Mouse (Mus musculus) liver, embryonic 14.5 days (tissue): Measurements from ENCODE around the gene Aph1a. TPM values are rescaled to one million over a fixed set of nuclear protein-coding genes. Genes with fewer than 3 reads are reported as not detected.
"Not testable (repeated sequence)": the region's sequence is repeated elsewhere in the genome, so short reads cannot be mapped to it uniquely, and the experiment has no call there.

Experiments
- ATAC-seq: fragments of 200-750 bp; cut with Nextera tagmentation; 2 replicates; pipeline ENCODE4 v1.8.0; 2017; ENCODE audit warnings: moderate number of reproducible peaks, mild to moderate bottlenecking, moderate library complexity; ENCODE audit not compliant: insufficient read depth
- DNase-seq, 3 experiments: peaks; one replicate each; pipeline ENCODE4 v3.0.0-alpha.2; 2012 to 2013; ENCODE audit warnings: low read depth in 3 of 3, low spot score in 3 of 3
- H3K27ac ChIP-seq: fragments of 300-500 bp; sonication (generic); 2 replicates; pipeline ENCODE4 v1.5.1; 2014; ENCODE audit warnings: moderate library complexity, mild to moderate bottlenecking, control low read depth, inconsistent platforms
- H3K27me3 ChIP-seq: fragments of 300-500 bp; sonication (generic); 2 replicates; pipeline ENCODE4 v1.6.1; 2014; ENCODE audit warnings: mild to moderate bottlenecking, low read length, moderate library complexity; ENCODE audit not compliant: control insufficient read depth, insufficient read depth
- H3K36me3 ChIP-seq: fragments of 300-500 bp; sonication (generic); replicated peaks from 2 replicates; pipeline ENCODE4 v1.6.1; 2014; ENCODE audit warnings: low read depth; ENCODE audit not compliant: control insufficient read depth, insufficient read depth
- H3K4me1 ChIP-seq, 2 experiments: fragments of 200-500 bp in 1 of 2; fragments of 300-500 bp in 1 of 2; sonication (generic) in 1 of 2; replicated peaks; 2 replicates each; pipeline ENCODE4 v1.6.1; 2012 to 2014; ENCODE audit warnings: antibody characterized with exemption in 1 of 2, inconsistent platforms in 1 of 2, low read length in 1 of 2; ENCODE audit not compliant: control insufficient read depth in 2 of 2, insufficient read depth in 2 of 2
- H3K4me2 ChIP-seq: fragments of 300-500 bp; sonication (generic); 2 replicates; pipeline ENCODE4 v1.6.1; 2014; ENCODE audit warnings: low read depth, mild to moderate bottlenecking, control low read depth, moderate library complexity
- H3K4me3 ChIP-seq, 2 experiments: fragments of 200-500 bp in 1 of 2; fragments of 300-500 bp in 1 of 2; sonication (generic) in 1 of 2; 2 replicates each; pipeline ENCODE4 v1.5.1; 2012 to 2014; ENCODE audit warnings: low read depth in 2 of 2, low read length in 2 of 2, mild to moderate bottlenecking in 2 of 2, control low read depth in 1 of 2, inconsistent platforms in 1 of 2, moderate library complexity in 1 of 2; ENCODE audit not compliant: insufficient read depth in 1 of 2
- H3K9ac ChIP-seq: fragments of 300-500 bp; sonication (generic); replicated peaks from 2 replicates; pipeline ENCODE4 v1.6.1; 2014; ENCODE audit warnings: mild to moderate bottlenecking, control low read depth, moderate library complexity
- H3K9me3 ChIP-seq: fragments of 300-500 bp; sonication (generic); 2 replicates; pipeline ENCODE4 v1.6.1; 2016; ENCODE audit warnings: low read length, mixed read lengths; ENCODE audit not compliant: control insufficient read depth
- CTCF ChIP-seq: IDR thresholded peaks from 2 replicates; pipeline ENCODE4 v1.5.1; 2016; ENCODE audit warnings: antibody characterized with exemption, low read depth, control low read depth
- EP300 ChIP-seq: IDR thresholded peaks from 2 replicates; pipeline ENCODE4 v1.6.1; 2016; ENCODE audit warnings: antibody characterized with exemption, low read depth
- WGBS: fragments of 180-500 bp; shearing (Covaris S2); extraction: QIAGEN DNeasy Blood & Tissue Kit; methylation state at CpG from one replicate; pipeline ENCODE4 v1.1.7; 2014; ENCODE audit not compliant: insufficient replicate concordance; 5-methylcytosine and 5-hydroxymethylcytosine counted together
- polyA plus RNA-seq, 2 experiments: library from polyadenylated mRNA; depleted of rRNA in 1 of 2; stranded (reverse) in 1 of 2; unstranded in 1 of 2; fragments of >200 nt; fragmentation: Nextera tagmentation in 1 of 2; extraction: Ambion mirVana in 1 of 2; gene quantifications; 2 replicates each; pipeline versions ENCODE4 v1.2.1 to v1.2.3; 2012 to 2014

Gene Aph1a
- polyA plus RNA-seq, 2 experiments = 14.0 to 26.2 TPM

DNA sequence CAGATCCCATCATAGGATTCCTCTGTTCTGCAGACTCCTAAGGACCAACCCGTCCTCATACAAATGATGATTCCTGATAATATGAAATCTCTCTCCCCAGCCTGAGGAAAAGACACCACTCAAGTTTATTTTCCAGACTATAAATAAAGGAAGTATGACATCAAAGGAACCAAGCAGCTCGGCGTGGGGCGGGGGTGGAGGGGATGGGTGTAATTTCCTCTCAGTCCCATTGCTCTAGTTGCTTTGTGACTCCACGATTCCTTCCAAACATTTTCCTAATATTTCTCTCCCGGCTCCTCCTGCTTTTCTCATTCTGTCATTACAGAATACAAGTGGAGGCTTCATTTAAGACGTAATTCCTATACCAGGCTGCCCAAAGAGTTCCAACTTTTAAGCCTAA is 643 bp upstream of the Aph1a start:
- peak overlapping the region; percentile 63 to 74 for H3K4me3 ChIP-seq
- no peaks in the 10 kb centered on the region; the same call in 1 of the 2 replicates for H3K27me3 ChIP-seq
- no peak for ATAC-seq
- WGBS = 14% methylated on average over 7 of the region's 7 CpGs
- DNase-seq = no peak
- H3K9me3 ChIP-seq = no peaks in the 10 kb centered on the region
- peak overlapping the region; percentile 85 for H3K4me2 ChIP-seq
- no peaks in the 10 kb centered on the region for H3K36me3 ChIP-seq
- H3K9ac ChIP-seq = peak overlapping the region; percentile 59
- H3K27ac ChIP-seq = no peak overlapping the region; the same call in 1 of the 2 replicates
- peaks cover 15 to 29% of the 10 kb centered on the region in 2 experiments for H3K4me1 ChIP-seq
- TF ChIP-seq EP300 = no peak
- TF ChIP-seq CTCF = no peak

DNA sequence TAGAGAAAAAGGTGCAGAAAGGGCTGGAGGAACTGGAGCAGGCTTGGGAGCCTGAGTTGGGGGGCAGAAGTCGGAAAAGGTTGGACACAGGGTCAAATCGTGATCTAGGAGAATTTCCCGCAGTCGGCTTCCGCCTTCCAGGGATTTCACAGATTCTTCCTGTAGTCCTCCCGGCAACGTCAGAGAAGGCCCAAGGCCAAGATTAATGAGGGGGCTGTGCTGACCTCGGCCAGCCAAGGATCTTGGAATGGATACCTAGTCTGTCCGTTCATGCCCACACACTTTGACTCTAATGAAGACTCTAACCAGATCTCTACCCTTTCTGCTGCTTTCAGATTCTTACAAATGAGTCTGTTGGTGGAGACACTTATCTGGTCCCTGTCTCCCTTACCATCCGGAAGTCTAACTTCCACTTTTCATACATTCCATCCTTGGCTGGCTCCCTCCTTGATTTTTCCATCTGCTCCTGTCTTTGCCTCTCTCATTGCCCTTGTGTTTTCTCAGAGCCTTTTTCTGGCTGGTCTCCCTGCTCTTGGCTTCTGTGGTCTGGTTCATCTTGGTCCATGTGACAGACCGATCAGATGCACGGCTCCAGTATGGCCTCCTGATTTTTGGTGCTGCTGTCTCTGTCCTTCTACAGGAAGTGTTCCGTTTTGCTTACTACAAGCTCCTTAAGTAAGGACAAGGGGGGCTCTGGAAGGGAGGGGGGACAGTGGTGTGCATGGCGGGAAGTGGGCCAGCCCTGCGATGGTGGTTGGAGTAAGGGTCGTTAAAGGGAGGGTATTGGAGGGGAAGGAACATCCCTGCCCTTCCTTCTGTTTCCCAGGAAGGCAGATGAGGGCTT is 770 bp downstream of the Aph1a start:
- H3K4me3 ChIP-seq = peak overlapping the region; percentile 74 to 94
- peak overlapping the region; percentile 92 for H3K4me2 ChIP-seq
- H3K9me3 ChIP-seq = no peaks in the 10 kb centered on the region
- H3K4me1 ChIP-seq = peaks cover 15 to 29% of the 10 kb centered on the region in 2 experiments
- ATAC-seq = no peak
- TF ChIP-seq EP300 = no peak
- no peak for TF ChIP-seq CTCF
- WGBS = 3% methylated on average over 16 of the region's 16 CpGs
- peak overlapping the region; percentile 87 for H3K9ac ChIP-seq
- DNase-seq = no peak
- H3K27me3 ChIP-seq = no peaks in the 10 kb centered on the region; the same call in 1 of the 2 replicates
- H3K27ac ChIP-seq = peak overlapping the region; percentile 55
- no peaks in the 10 kb centered on the region for H3K36me3 ChIP-seq

DNA sequence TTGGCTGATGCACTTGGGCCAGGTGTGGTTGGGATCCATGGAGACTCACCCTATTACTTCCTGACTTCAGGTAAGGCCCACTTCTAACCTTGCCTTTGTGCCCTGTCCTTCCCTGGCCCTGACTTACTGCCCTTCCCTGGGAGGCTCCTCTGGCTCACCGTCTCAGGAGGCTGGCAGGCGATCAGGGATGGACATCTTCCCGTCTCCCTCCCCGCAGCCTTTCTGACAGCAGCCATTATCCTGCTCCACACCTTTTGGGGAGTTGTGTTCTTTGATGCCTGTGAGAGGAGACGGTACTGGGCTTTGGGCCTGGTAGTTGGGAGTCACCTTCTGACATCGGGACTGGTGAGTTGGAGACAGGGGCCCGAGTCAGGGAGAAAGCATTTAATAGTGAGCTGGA is 1.7 kb downstream of the Aph1a start:
- 90% methylated on average over 7 of the region's 7 CpGs for WGBS
- H3K27me3 ChIP-seq = not testable (repeated sequence)

DNA sequence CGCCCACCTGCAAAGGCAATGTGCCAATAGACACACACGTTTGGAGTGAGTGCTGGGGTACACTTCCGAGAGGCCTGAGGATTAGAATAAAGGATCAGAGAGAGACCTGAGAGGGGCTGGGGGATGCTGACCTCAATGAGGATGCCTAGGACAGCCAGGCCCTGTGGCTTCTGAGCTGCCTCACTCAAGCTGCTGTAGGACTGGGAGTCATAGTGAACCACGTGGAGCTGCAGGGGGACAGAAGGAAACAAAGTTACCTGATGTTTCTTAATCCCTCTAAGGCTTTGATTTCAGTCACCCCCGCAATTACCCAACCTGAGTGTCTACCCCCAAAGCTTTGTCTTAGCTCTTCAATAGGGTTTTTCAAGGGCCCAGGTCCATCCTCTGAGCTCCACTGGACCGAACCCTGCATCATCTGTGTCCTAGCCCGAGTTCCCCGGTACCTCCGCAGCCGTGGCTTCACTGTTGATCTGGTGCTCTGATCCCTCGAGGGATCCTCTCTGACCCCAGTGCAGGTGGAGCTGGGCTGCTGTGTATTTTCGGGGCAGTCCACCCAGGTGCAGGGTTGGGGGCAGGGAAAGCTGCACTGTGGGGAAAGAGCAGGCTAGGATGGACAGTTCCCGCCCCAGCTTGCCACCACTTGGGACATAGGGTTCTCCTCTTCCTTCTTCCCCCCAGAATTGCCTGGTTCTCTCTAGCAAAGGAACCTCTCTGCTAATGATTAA is 6.2 kb downstream of the Aph1a start:
- TF ChIP-seq CTCF = no peak
- no peaks in the 10 kb centered on the region for H3K36me3 ChIP-seq
- H3K4me3 ChIP-seq = no peak overlapping the region
- H3K9ac ChIP-seq = no peak overlapping the region
- peaks cover 26% of the 10 kb centered on the region for H3K27me3 ChIP-seq
- H3K27ac ChIP-seq = no peak overlapping the region
- H3K4me2 ChIP-seq = no peak overlapping the region
- ATAC-seq (no peak), DNase-seq (no peak)
- peaks cover 2 to 10% of the 10 kb centered on the region in 2 experiments; a peak in 3 of 4 replicates for H3K4me1 ChIP-seq
- no peaks in the 10 kb centered on the region for H3K9me3 ChIP-seq
- 59% methylated on average over 13 of the region's 13 CpGs for WGBS

More for the DNA sequence above, 1.7 kb downstream of the Aph1a start:
- H3K36me3 ChIP-seq, DNase-seq, H3K27ac ChIP-seq, H3K4me3 ChIP-seq, ATAC-seq, H3K9ac ChIP-seq, H3K4me2 ChIP-seq, H3K9me3 ChIP-seq: not testable (repeated sequence)
- peaks cover 15 to 29% of the 10 kb centered on the region in 2 experiments for H3K4me1 ChIP-seq
